Mouse (Mus musculus): Measurements from ENCODE around the gene Kank4. TPM values are rescaled to one million over a fixed set of nuclear protein-coding genes. Genes with fewer than 3 reads are reported as not detected.
"Not testable (repeated sequence)": the region's sequence is repeated elsewhere in the genome, so short reads cannot be mapped to it uniquely, and the experiment has no call there.

Gene Kank4
- total RNA-seq, 2 experiments from 2014 or later, result 1.1 to 2.6 TPM

DNA sequence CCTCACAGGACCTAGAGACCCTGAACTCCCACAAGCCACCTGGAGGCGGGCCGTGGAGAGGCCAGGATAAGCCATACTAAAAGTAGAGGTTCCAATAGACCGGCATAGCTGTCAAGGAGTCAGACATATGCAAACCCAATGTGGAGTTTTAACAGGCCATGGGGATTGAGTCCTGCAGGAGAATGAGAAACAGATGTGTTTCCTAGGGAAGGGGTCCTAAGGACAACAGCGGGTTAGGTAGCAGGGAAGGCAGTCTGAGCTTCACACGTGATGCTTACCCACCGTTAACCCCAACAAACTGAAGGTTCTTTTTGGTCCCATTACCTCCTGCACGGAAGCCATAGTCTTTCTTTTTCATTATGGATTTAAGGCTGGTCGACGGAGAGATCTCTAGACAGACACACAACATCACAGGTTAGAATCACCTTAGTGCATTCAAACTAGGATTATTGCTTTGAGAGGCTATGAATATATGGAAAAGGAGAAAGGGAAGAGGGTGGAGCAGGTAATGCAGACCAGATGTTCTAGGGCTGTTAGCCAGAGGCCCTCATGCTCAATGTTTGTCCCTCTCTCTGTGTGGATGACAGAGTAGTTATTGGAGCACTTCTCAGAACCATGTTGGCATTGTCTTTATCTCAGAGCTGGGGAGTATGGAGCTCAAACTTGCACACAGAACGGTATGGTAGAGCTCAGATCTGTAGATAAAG, 40.5 kb downstream of the Kank4 start:
- DNase-seq, result no peak

DNA sequence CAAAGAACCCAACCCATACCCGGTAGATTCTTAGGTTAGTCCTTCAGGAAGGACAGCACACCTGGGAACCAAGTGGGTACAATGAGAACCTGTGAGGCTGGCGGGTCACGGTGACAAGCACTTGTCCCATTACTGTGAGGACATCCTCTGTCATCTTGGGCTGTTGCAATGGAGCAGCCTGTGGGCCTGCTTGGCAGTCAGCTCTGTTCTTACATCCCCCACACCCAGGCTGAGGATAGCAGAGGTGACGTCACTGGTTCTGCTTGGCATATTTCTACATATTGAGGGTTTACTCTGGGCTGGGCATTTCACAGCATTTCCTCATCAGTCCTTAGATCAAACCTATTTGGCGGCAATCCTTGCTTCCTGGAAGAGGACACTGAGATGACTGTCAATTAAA, 43.6 kb downstream of the Kank4 start:
- no peak for DNase-seq

DNA sequence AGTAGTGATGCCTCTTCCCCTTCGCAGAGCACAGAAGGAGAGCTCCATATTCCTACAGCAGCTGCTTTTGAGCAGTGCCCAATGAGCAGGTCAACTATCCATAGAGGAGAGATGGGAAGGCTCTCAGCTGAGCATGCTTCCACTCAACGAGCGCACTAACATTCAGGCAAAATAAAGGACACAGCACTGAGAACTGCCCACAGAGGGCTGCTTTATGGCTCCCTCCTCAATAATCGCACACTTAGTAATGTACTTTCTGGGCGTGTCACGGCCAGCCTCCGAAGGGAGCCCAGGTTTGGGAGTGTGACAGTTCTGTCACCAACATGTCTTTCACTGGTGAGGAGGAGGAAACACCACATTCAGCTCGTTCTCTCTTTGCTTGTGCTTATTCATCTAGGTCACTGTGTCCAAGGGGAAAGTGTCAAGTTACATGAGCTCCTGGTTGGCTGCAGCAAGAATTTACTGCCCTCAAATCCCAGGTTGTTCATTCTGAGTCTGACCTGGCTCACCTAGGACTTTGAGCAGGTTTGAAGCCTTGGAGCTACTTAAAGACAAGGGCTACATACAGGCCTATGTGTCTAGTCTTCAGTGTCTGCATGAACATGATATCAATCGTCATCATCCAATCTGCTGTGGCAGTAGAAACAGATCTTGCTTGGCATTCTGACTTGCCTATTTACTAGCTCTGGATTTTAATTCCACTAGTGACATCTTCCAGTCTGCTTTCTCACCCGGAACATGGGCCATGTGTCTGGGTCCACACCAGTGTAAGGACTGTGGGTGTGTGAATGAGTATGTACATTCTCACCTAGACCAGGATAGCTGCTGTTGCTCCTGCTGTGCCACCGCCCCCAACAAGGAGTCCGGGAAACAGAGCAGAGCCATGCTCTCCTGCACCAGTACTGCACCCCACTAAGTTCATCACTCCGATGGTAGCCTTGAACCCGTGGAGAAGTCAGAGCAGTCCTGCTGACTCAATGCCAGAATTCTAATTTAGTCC, 49.9 kb downstream of the Kank4 start:
- no peak for DNase-seq

DNA sequence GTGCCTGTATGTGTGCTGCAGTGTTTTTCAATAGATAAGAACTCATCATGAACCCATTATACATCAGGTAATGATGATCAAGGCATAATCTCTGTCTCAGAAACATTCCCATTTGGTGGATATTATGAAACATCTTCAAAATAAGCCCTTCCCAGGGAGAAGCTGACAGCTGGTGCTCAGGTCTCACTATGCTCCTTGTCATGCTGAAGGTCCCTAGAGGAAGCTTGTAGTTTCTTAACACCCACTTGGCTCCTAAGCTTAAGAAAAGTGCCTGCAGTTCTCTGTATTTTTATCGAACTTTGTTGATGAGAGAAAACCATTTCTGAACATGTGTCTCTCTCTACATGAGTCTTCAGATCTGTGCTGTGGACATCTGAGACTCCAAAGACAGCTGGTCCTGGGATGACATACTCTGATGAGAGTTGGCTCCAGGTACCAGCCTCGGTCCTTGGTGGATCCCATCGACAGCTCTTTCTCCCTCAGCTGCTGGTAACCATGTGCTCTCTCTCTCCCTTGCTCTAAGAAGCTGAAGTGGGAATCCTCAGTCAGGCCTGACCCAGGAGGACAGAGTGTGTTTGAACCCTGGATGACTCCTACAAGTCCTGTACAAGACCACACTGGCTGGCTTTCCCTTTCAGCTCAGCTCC, 58.3 kb downstream of the Kank4 start:
- DNase-seq, result no peak

DNA sequence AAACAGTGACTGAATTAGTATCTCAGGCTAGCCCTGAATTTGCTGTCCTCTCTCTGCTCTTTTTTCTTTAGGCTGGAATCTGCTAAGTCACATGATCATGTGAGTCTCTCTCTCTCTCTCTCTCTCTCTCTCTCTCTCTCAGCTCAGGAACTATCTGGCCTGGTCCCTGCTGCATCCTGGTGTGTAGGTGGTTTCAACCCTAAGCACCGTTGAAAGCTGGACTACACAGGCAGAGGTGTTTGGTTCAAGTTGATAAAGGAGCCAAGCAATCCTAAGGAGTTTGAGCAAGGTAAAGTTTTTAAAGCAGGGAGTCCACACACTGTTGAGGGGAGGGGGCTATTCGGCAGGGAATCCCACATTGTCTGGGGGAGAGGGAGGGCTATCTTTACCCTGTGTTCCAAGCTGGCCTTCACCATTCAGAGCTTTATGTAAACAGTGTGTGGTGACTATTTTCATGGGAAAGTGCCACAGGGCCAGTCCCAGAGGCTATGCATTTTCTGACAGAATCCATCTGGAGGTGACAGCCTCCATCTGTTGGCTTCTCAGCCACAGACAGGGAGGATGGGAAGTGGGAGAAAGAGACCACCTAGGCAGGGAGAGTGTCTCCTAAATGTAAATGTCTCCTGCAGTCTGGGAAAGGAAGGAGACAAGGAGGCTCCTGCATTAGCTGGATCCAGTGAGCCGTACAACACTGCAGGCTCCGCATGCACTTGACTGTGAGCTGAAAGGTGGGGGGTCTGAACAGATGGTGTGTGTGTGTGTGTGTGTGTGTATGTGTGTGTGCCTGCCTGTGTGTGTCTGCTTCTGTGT, 59.1 kb downstream of the Kank4 start:
- no peak for DNase-seq

DNA sequence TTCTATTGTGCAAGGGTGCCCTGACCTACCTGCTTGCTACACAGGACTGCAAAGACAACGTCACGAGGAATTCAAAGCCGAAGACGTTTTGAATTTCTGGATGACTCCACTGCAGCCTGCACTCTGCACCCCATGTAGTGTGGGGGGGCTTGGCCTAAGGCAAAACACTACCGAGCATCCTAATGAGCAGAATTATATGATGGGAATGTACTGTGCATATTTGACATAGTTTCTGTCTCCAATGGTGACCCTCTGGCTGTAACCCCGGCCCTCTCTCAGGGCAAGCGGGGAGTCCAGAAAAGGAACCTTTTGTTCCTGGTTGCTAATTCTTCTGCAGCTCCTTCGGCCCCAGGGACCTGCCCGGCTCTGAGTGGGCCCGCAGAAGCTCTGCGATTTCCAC, 61.2 kb downstream of the Kank4 start:
- no peak for DNase-seq

DNA sequence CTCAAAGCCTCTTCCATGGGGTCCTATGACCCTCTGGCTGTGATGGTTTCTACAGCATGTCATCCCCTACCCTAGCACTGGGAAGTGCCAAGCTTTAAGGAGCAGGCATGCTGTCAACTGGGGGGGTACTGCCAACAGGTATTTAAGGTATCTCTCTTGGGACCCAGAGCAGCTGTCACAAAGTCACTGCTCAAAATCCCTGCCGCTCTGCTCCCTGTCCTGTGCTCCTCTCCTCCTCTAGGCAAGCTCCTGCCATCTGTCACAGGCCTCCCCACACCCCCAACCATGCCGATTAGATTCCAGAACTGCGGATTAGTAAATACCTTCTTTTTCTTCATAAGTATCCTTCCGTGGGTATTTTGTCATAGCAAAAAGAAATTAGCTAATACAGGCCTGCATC, 62.9 kb downstream of the Kank4 start:
- DNase-seq, result no peak

DNA sequence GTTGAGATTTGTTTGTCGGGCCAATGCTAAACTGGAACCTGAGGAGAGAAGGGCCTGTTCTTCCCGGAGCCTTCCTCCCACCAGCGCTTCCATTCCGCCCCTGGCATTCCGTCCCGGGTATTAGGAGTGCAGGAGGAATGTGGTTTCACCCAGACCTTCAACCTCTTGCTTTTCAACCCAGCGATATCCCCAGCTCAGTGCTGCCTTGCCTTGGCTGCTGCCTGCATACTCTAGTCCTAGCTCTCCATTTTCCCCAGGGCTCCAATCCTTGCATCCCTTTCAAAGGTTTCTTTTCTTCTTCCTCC, 73.5 kb downstream of the Kank4 start:
- no peak for DNase-seq

DNA sequence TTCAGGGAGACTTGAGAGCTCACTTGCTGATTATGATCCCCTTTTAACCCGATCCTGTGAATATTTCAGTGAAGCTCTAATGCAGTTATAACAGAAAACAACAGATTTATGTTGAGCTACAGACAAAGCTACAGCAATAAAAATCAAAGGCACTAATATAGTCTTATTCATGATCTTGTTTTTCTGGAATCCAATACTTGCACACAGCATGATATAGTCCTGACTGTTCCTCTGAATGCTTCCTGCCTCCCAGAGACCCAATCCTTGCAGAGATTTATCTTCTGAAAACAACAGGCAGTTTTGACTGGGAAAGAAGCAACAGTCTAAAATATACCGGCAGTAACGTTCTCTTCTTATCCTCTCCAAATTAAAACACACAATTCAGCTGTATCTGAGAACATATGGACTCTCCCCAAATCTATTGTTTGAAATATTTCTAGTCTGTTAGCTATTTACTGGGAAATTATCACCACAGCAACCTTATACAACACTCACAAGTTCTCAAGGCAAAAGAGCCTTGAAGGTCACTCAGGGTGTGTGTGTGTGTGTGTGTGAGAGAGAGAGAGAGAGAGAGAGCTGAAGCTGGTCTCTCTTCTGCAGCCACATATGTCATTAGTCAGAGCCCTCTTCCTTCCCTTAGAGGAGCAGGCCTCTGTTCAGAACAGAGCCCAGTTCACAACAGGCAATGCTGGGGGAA, 74.0 kb downstream of the Kank4 start:
- DNase-seq, result no peak

DNA sequence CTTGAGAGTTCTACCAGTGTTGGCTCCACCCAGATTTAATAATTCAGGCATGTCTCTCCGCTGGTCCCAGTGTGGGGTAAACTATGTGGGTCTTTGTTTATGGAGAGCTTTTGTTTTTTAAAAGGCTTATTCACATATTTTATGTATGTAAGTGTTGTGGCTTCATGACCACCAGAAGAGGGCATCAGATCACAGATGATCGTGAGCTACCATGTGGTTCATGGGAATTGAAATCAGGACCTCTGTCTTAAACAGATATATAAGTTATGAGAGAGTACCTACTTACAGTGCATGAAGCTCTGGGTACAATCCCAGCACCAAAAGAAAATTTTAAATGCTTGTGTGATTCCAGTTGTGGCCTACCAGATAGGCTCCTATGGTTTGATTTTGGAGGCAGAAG, 77.6 kb downstream of the Kank4 start:
- no peak for DNase-seq

DNA sequence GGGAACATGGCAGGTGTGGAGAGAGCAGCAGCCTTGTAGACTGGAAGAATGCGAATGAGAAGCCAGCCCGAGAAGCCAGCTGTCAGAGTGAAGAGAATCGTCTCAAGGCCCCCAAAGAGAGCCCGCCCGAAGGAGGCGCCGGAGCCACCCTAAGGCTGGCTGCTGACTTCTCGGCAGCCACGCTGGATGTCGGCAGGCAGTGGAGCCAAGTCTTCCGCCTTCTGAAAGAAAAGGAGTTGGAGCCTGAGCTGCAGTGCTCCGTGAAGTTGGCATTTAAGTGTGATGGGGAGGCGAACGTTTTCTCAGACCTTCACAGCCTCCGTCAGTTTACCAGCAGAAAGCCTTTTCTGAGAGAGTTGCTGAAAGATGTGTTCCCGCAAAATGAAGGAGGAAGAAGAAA, 83.7 kb downstream of the Kank4 start:
- no peak for DNase-seq

DNA sequence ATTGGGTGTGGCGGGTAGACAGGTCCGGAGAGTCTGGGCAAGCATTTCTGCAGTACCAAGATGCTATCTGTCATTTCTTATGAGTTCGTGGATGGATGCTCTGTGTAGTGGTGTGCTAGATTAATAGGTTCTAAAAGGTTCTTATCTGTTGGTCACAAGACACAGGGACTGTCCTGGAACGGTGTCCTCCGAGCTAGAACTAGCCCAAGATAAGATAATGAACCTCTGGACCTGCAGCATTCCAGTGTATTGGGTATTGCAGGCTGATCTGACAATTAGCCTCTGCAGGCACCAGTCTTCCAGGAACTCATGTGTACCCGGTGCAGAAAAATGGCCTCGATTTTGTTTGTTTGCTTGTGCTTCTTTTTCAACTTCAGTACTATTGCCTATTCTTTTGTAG, 88.6 kb downstream of the Kank4 start:
- no peak for DNase-seq

DNA sequence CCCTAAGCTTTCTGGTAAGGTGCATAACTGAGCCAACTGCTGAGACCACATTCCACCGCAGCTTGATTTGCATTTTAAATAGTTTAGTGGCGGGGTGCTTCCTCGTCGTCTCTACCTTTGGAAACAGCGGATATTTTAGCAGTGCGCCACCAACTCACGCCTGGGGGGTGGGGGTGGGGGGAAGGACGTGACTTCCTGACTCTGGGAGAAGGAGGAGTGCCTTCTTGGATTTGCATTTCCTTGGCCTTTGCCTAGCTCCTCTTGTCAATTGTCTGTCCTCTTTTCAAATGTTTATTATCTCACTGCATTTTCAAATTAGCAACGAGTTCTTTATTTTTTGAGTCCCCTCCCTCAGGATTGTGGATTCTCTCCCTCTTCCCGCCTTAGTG, 89.4 kb downstream of the Kank4 start:
- no peak for DNase-seq

DNA sequence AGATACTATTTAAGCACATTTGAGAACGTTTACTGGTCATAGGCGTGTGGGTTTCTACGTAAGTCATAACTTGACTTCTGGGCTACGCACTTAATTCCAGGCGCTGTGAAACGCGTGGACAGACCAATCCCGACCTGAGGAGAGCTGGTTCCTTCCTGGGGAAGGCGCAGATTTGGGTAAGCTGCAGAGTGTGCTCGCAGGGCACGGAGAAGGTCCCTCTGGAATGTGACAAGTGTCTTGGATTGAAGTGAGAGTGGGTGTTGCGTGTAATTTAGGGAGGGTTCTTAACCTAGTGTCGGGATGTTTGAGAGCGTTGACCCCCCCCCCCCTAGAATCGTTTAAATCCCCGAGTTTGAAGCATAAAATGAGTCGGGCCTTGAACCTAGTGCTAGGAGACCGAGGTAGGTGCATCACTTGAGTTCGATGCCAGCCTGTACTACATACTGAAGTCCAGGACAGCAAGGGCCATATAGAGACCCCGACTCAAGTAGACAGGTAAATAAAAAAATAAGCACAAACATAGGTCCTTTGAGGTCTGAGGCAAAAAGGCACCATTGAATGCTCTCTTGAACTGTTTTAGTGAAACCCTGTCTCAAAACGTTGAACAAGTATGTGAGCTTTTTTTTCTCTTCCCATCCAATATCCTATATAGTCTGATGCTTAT, 89.9 kb downstream of the Kank4 start:
- DNase-seq, result no peak

DNA sequence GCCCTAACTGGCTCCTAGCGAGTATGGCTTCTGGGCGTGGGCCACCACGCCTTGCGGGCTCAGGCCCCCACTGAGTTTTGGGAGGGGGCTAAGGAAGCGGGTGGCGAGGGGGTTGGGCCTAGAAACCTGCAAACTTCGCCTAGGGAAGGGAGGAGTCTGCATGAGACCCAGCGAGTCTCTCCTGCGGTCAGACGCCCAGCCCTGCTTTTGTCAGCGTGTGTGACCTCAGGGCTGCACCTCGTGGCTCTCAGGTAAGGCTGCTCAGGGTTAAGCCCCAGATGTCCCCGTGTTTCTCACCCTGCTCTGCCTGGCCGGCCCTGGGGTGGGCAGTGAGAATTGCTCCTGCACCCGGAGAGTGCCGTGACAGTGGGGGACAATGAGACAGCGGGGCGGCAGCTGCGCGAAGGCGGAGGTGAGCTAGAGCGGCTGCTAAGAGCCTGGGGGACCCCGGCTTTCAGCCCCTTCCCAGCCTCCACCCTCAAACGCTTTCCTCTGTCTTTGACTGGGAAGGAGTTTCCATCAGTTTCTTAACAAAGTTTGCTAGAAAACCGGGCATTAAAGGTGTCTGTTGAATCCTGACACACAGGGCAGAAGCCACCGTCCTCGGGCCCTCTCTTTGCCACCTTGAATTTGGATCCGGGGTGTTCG, 90.6 kb downstream of the Kank4 start, which contains the start of gene L1td1:
Gene L1td1 (plus strand): TSS at position 145 of the 648 bp plus-strand sequence.
- no peak for DNase-seq

DNA sequence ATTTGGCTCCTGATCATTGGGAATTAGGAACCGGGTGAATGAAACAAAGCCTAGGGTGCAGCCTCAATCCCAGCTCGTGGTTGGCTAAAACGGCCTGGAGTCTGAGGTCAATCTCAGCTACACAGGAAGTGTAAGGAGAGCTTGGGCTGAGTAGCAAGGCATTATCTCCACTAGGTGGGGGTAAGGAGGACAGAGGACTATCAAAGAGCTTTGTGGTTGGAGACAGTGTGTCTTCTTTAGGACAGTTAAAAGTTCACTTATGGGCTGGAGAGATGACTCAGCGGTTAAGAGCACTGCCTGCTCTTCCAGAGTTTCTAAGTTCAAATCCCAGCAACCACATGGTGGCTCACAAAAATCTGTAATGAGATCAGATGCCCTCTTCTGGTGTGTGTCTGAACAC, 91.9 kb downstream of the Kank4 start:
- no peak for DNase-seq

DNA sequence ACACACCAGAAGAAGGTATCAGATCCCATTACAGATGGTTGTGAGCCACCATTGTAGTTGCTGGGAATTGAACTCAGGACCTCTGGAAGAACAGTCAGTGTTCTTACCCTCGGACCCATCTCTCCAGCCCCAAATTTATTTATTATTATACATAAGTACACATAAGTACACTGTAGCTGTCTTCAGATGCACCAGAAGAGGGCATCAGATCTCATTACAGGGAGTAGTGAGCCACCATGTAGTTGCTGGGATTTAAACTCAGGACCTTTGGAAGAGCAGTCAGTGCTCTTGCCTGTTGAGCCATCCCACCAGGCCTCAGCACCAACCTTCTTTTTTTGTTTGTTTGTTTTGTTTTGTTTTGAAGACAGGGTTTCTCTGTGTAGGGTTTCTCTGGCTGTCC, 92.7 kb downstream of the Kank4 start:
- DNase-seq, result not testable (repeated sequence)

DNA sequence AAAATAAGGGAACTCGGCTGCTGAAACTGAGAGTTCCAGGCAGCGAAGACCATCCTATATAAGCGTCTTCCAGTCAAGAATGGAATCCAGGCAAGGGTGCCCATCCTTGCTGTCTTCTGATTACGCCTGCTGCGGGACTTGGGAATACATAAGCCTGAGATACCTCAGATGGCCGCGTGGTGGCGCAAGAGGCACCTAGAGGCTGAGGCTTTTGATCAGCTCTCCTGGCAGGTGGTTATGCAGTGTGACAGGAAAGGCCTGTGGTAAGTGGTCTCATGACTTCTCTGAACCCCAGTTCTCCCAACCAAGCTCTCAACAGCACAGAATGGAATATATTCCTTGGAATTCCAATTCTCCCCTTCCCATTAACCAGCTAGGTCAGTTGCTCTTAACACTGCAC, 94.9 kb downstream of the Kank4 start:
- peak; percentile 11 for DNase-seq

DNA sequence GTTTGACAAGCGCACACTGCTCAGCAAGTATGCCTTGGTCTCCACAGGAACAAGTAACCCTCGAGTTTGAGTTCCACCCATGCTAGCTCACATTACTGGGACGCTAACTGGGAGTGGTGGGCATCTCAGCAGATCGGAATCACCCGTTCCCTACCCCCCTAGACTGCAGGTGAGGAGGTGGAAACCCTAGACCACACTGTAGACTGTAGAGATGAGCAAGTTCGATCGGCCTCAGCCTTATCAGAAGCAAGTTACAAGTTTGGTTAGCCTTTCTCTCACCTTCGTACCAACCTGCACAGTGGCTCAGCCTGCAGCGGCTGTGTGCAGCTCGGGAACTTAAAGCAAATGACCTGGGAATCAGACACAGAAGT, 98.8 kb downstream of the Kank4 start:
- no peak for DNase-seq

DNA sequence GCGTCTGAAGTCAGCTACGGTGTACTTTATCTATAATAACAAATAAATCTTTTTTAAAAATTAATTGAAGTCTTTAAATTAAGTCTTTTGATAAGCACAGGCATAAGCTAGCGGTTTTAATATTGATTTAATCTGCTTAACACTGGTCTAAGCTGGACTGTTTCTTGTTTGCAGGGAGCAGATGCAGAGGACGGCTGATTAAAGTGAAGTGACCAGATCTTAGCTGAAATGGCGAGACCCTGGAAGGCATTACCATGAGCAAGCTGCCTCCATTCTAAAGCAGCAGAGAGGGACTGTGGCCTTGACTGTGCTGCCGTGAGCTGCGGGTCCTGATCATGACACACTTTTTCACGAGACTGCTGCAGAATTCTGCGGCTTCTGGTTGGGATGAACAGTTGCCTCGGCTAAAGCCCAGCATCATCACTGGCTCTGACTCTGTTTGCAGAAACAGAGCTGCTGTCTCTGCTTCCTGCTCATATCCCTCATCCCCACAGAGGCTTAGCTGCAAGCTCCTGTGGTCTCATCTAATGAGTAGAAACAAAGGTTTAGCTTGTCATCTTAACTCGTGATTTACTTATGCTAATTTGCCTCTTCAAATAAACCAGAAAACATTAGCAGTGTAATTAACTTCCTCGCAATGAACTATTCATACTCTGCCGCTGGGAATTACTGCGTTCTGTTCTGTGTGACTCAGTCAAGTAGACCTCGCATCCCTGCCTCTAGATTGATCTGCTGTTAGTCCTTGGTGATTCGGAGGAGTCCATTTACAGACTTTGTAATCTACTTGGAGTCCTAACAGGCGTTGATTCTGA, 99.4 kb downstream of the Kank4 start:
- no peak for DNase-seq

Data from gastrocnemius, postnatal 25 days (tissue).